Mouse (Mus musculus) ES-E14 (cell line): Measurements from ENCODE around the gene Mrpl28.

Source experiments
- CHD2 ChIP-seq: IDR thresholded peaks from 2 replicates; pipeline ENCODE4 v1.6.1; 2014; ENCODE audit warnings: mild to moderate bottlenecking, low read depth, low read length, inconsistent platforms
- HCFC1 ChIP-seq: IDR thresholded peaks from 2 replicates; pipeline ENCODE4 v1.6.1; 2012; ENCODE audit warnings: low read length, inconsistent platforms, borderline replicate concordance; ENCODE audit not compliant: insufficient read depth
- ZC3H11A ChIP-seq: IDR thresholded peaks from 2 replicates; pipeline ENCODE4 v1.6.1; 2012; ENCODE audit warnings: low read depth, mild to moderate bottlenecking, inconsistent platforms, low read length, borderline replicate concordance
- ZNF384 ChIP-seq: IDR thresholded peaks from 2 replicates; pipeline ENCODE4 v1.6.1; 2012; ENCODE audit warnings: low read depth, low read length, inconsistent platforms

DNA sequence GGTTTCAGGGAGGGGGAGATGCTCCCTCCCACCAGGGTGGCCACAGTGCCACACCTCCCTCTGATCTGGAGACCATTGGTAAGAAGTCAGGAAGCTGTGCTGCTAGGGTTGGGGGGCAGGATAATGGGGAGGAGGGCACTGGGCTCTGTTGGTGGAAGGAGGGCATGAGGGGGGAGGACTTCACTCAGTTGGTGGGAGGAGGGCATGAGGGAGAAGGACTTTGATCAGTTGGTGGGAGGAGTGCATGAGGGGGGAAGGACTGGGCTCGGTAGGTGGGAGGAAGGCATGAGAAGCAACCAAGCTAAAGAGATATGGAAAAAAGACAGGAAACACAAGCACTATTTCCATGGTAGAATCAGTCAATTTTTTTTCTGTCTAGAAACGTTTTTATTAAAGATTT lies 42.4 kb upstream of the Mrpl28 start:
- TF ChIP-seq HCFC1: no peak
- TF ChIP-seq ZC3H11A: no peak
- TF ChIP-seq CHD2: no peak
- no peak for TF ChIP-seq ZNF384
